Mouse (Mus musculus) heart, postnatal 25 days (tissue): ENCODE measurements around the gene U2surp. TPM values are rescaled to one million over a fixed set of nuclear protein-coding genes. Genes with fewer than 3 reads are reported as not detected.
"Not testable (repeated sequence)": the region's sequence is repeated elsewhere in the genome, so short reads cannot be mapped to it uniquely, and the experiment has no call there.

Experiments
- DNase-seq: peaks from one replicate; pipeline ENCODE4 v3.0.0; 2022; ENCODE audit warnings: low spot score
- intact Hi-C: fragments of 180-260 bp; cut with DNase I; formaldehyde crosslinking; loops from one replicate; pipeline ENCODE4 v1.15.1; 2025
- total RNA-seq, 2 experiments: library from RNA; stranded (reverse); gene quantifications; 2 replicates each; pipeline ENCODE4 v1.2.3; 2021

U2surp gene
- total RNA-seq, 2 experiments from 2014 or later = 27.8 to 32.2 TPM

DNA sequence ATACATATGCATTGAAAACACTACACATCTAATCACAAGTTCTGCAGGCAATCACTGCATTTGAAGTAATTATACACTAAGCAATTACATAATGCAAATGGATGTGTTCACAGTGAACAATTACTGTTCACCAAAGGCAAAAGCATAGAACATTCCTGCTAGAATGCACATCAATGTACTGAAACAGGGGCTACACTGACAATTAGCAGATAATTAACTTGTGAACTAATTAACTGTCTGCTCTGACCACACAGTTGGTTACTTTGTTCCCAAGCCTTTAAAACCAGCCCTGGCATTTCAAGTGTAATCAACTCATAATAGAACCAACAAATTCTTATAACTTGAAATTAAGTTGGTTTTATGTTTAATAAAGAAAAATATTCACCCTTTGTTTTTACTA, 22.9 kb downstream of the U2surp start:
- DNase-seq = no peak
- intact Hi-C loops = no loop called here

DNA sequence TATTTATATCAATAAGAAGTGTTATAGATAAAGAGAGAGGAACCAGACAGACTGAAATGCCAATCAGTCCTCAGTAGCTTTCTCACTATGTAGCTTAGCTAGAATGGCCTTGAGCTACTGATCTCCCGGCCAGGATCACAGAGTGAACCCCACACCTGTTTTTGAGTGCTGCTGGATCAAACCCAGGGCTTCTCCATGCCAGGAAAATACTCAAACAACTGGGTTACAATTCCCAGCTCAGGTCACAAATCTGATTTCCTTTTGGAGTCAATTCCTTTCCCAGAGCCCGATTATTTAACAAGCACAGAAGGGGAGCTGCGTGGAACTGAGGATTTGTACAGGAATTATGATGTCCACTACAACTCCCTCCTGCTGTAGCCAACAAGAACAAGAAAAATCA, 31.8 kb downstream of the U2surp start:
- no peak for DNase-seq
- intact Hi-C loops = no loop called here

DNA sequence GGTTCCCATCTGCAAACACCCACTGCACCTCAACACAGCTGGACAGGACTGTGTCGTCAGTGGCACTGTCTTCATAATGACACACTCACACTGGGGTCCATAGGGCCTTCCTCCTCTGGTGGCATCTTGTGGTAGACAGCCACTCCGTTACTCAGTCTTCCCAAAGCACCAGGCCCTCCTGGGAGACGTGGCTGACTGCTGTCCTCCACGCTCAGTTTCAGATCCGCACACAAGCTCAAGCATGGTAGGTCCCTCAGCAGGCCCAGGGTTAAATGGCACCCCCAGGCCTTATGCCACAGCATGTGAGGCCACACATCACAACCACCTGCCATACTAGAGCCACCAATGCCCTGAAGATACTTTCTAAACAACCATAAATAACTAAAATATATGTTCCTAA, 33.4 kb downstream of the U2surp start:
- DNase-seq = no peak

DNA sequence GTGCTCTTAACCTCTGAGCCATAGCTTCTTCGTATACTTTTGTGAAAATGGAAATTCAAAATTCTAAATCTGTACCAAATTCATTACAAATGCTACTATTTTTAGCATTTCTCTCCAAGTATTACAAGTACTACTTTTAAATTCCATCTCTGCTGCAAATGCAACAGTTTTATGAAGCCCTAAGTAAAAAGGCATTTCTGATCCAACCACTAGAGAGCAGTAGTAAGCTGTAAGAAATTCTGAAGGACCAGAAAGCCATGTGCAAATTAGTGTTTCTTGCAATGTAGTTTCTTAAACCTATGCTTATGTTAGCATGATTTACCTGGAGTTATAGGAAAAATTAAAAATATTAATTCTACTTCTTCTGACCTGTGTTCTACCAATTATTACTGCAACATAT, 38.9 kb downstream of the U2surp start:
- intact Hi-C loops = no loop called here
- no peak for DNase-seq

More for the DNA sequence above, 33.4 kb downstream of the U2surp start:
- intact Hi-C loops = no loop called here

DNA sequence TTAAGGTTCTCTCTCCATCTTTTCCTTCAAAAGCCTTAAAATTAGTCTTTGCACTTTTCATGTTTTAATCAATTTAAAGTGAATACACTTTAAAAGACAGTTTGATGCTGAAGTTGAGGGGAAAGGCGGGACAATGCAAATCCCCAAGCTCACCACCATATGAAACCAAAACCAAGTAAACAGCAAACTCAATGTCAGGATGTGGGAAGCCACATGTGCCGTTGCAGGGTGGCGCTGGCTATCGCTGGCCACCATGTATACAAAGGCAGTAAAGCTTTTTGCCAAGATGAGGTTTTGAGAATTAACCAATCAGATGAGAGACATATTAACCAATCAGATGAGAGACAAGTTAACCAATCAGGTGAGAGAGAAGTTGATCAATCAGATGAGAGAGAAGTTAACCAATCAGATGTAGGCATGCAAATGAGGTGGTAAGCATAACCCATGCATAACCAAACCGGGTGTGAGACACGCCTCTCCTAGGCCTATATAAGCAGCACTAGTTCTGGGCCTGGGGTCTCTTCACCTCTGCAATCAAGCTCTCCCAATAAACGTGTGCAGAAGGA, 42.7 kb downstream of the U2surp start:
- DNase-seq, intact Hi-C loops: not testable (repeated sequence)

DNA sequence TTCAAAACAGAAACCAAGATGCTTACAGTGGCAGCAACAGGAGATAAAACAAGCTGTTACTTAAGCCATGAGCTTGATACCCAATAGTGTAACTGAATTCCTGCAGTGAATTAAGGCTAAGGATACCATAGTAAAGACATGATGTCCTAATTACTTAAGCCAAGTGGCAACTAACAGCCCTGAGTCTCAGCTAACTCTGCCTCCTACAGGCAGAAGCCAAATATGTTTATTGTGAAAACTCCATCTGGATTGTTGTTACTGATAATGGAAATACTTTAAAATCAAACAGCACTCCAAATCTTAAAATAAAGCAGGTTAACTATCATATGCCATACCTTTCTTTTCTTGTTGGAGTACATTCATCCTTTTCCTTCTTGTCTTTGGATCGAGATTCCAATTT, 47.8 kb downstream of the U2surp start:
- intact Hi-C loops = loop anchor here (5.0 kb wide), 1 partner anchor 727 kb away; no protein-coding TSS in a partner anchor
- no peak for DNase-seq

DNA sequence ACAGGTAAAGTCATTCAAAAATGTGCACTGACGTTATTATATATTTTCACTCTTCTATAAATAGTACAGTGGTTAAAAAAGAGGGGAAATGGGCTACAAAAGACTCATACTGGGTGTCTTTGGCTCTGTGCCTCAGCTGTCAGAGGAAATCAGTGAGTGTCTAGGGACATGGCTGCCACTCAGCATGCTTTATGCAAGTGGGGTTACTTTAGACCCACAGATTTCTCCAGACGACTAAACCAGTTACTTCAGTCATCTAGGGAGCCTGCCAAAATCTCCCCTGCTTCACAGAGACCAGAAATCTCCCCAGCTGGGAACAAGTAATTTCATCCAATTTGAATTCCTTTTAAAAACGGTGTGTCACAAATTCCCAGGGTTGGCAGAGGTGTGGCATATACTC, 59.9 kb downstream of the U2surp start:
- no peak for DNase-seq
- intact Hi-C loops = no loop called here

DNA sequence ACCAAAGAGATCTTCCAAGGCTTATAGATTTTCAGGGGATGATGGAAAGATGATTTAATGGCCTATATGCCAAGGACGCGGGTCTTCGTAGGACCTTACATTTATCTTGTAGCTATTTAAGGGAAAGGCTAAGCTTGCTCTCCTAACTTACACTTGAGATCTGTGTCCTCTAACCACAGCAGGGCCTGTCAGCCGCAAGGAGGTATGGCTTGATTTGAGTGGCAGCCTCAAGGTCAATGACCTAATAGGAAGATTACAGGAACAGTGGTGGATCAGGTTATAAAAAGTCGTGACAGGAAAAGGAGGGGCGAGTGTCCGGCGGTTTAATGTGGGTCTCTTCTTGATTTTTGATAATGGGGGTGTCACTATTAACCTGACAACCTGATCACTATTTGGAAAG, 61.2 kb downstream of the U2surp start:
- no peak for DNase-seq
- intact Hi-C loops = no loop called here

DNA sequence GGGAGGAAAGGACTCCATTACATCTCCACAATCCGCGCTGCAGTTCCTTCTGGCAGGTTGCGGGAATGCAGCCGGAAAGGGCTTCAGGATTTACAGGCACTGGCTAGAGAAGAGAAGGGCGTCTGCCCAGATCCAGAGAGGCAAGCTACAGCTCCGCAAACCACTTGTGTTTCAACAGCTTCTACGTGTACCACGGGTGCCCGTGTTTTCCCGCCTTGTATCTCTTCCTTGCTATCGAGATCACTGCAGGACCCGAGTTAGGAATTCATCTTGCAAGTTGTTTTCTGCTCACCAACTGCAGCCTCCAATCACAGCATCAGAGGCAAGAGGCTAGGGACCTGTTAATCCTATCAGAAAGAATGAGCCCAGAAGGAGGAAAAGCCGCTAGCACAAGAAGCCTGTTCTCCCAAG, 69.5 kb downstream of the U2surp start:
- intact Hi-C loops = no loop called here
- no peak for DNase-seq

DNA sequence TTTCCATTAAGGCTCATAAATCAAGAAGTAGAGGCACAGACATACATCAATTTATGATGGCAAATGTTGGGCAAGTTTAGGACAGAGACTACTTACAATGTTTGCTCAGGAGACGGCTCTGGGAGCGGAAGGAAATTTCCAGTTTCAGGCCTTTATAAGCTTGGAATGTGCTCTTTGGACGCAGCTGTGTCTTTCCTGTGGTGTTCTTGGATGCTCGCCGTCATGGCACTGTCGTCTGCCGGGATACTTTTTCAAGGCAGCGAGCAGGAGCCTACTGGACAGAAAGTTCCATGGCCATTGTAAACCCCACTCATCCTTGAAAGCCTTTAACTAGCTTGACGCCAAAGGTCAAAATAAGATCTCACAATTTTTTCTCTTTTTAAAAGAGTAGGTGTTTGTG, 73.9 kb downstream of the U2surp start:
- intact Hi-C loops = no loop called here
- no peak for DNase-seq

DNA sequence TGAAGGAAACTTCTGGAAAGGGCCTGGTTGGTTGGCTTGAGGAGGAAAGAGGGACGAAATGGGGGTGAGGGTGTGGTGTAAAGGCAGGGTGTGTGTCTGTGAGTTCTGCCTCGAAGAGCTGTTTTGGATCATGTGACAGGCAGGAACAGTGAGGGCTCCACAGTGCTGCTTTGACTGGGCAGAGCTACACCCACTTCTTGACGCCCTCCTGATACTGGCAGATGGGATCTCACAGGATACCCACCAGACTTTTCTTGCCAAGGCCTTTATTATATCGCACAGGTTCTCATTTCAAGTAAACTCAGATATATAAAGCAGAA, 75.5 kb downstream of the U2surp start:
- intact Hi-C loops = no loop called here
- DNase-seq = no peak

DNA sequence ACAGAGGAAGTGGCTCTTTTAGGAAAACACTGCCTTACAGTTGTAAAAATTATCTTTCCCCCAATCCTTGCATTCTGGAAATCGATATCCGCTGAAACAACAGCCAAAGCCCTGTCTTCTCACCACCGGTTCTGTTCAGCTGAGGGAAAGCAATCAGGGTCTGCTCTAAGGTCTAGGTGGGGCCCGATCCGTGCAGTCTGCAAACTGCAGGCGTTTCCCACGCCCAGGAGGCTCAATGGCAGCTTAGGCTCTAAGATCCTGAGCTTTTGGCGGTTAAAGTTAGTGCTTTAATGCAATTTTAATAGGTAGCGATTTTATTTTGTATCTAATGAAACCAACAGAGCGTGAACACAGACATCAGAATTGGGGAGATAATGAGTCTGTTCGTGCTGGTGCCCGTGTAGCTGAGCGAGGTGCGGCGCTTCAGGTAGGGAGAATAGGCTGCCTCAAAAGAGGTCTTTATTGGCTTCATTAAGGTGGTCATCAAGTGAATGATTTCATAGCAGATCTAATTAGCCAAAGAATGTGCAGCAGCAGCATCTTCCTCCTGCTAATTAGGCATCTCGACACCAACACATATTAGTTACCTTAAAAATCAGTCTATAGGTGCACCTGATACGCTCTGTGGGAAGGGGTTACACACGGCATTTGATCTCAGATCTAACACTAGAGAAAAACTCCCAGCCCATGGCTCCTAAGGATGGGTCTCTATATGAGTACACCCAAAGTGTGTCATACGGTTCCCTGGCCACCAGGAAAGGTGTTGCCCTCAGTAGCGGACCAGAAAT, 76.1 kb downstream of the U2surp start:
- intact Hi-C loops = no loop called here
- no peak for DNase-seq

DNA sequence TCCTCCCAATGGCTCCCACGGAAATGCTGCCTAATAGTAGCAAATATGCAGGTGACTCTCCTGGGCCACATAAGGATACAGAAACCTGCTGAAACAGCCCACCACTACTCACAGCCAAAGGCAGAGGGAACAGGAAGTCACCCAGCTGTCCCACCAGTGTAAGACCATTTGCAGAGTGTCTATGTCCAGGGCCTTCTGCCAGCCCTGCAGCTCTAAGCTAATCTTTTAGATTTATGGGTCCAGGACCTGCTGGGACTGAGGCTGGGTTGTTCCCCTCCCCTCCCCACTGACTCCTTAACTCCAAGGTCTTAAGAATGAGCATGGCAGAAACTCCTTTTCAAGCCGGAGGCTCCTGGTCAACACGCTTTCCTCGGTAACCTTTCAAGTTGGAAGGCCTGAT, 83.5 kb downstream of the U2surp start:
- intact Hi-C loops = no loop called here
- DNase-seq = no peak

DNA sequence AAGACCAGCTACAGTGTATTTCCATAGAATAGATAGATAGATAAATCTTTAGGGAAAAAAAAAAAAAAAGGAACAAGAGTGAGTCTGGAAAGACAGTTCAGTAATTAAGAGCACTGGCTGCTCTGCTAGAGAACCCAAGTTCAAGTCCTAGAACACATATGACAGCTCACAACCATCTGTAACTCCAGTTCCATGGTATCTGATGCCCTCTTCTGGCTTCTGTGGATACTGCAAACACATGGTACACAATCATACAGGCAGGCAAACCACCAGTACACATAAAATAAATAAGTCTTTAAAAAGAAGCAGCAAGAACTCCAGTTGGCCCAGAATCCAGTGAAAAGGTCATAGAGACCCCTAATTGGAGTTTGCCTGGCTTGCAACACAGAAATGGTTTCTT, 97.9 kb downstream of the U2surp start:
- intact Hi-C loops = no loop called here
- no peak for DNase-seq

DNA sequence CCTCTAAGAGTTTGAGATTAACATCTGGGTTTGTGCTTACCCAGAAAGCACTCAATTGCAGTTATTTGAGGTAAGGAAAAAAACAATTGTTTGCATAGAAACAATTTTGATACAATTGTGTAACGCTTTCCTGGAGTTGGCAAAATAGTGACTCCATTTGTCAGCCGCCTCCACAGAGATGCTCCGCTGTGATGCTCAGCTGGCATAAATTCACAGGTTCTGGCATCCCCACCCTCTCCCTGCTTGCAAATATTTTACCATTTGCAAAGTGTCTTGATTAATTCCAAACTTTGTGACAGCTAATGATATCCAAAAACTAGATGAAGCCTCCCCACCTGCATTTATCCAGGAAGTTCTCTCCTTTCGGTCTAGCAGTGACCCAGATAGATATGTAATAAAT, 99.7 kb downstream of the U2surp start:
- no peak for DNase-seq
- intact Hi-C loops = no loop called here

DNA sequence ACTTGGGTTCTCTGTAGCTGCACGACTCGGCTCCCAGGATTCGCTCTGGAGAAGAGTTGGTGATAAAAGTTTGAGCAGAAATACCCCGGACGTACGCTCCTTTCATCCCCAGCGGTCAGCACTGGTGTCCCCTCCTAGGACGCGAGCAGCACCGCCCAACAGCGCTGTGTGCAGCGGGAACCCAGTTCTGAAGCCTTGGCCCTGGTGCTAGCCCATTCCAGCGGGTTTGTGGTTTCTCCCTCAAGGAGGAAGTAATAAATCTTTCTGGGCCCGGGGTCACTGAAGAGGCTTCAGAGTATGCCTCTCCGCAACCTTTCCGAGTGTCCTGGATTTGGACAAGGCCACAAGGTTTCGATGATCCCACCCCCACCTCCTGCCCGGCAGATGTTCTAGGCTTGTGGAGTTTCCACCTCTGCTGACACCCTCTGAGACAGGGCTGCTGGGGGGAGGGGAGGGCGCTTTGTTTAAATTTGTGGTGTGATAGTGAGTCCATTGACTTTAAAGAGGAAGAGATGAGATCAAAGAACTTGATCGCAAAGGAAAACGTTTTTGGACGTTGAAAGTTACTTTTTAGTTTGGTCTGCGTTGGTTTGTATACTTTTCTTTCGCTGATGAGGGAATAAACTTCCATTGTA, 104.1 kb downstream of the U2surp start:
- intact Hi-C loops = loop anchor here (5.0 kb wide), 2 partner anchors 220 to 670 kb away; no protein-coding TSS in a partner anchor
- DNase-seq = peak; percentile 2

Other genes with a start within 250 kb of the U2surp start
- 1 to 10 TPM; 1.4 TPM for gene Chst2, start 105.3 kb downstream of the U2surp start, total RNA-seq
- 10 to 100 TPM; 41.1 to 43.4 TPM for gene Paqr9, start 47.7 kb upstream of the U2surp start, total RNA-seq
- 10 to 100 TPM; 29.1 to 33.7 TPM for gene Pcolce2, start 125.6 kb upstream of the U2surp start, total RNA-seq
- gene Trpc1, start 238.4 kb upstream of the U2surp start, total RNA-seq = 1 to 10 TPM; 6.7 to 7.2 TPM